Mouse (Mus musculus): ENCODE measurements around the gene Slc45a2. TPM values are rescaled to one million over a fixed set of nuclear protein-coding genes. Genes with fewer than 3 reads are reported as not detected.
A peak's percentile ranks its signal among the peaks of the same experiment; 100 is the strongest.

Slc45a2 gene
- polyA plus RNA-seq, 1 experiment from 2014 or later = not detected

- Histone ChIP-seq H3K27ac (ENCODE audit: low read length) (no peak overlapping the region), H3K4me2 (replicated peaks; ENCODE audit: low read depth, low read length) (no peak overlapping the region), H3K27me3 (replicated peaks; ENCODE audit: insufficient read depth, low read length) (no peaks in the 10 kb centered on the region), H3K36me3 (ENCODE audit: insufficient read depth, low read length) (no peaks in the 10 kb centered on the region), H3K4me3 (ENCODE audit: low read depth, low read length) (no peak overlapping the region), H3K9ac (replicated peaks; ENCODE audit: low read depth) (no peak overlapping the region), H3K4me1 (ENCODE audit: insufficient read depth, low read depth, low read length) (no peaks in the 10 kb centered on the region), H3K9me3 (ENCODE audit: low read length) (no peaks in the 10 kb centered on the region)
- TF ChIP-seq CTCF (IDR thresholded peaks at IDR 0.05) (peak; percentile 11; the same call in 1 of the 2 replicates), EP300 (IDR thresholded peaks at IDR 0.05) (no peak)
- ATAC-seq (peak; percentile 55), DNase-seq (ENCODE audit: low spot score) (peak; percentile 16)
- 37% methylated on average over 2 of the region's 2 CpGs for WGBS
These were observed 10.1 kb upstream of the Slc45a2 start for GRCm38 (mm10) chr15:10990411-10990810.

- Histone ChIP-seq H3K4me2 (replicated peaks; ENCODE audit: low read depth, low read length) (no peak overlapping the region), H3K9ac (replicated peaks; ENCODE audit: low read depth) (no peak overlapping the region), H3K4me1 (ENCODE audit: insufficient read depth, low read depth, low read length) (no peaks in the 10 kb centered on the region), H3K4me3 (ENCODE audit: low read depth, low read length) (no peak overlapping the region), H3K9me3 (ENCODE audit: low read length) (no peaks in the 10 kb centered on the region), H3K27me3 (replicated peaks; ENCODE audit: insufficient read depth, low read length) (no peaks in the 10 kb centered on the region), H3K27ac (ENCODE audit: low read length) (no peak overlapping the region), H3K36me3 (ENCODE audit: insufficient read depth, low read length) (no peaks in the 10 kb centered on the region)
- ATAC-seq (no peak), DNase-seq (ENCODE audit: low spot score) (no peak)
- WGBS = 64% methylated on average over 1 of the region's 1 CpGs
- TF ChIP-seq CTCF (IDR thresholded peaks at IDR 0.05) (peak; percentile 28; the same call in 1 of the 2 replicates), EP300 (IDR thresholded peaks at IDR 0.05) (no peak)
These were observed 9.0 kb upstream of the Slc45a2 start for GRCm38 (mm10) chr15:10991566-10991965.

GRCm38 (mm10) chr15:10999832-11000231, 689 bp upstream of the Slc45a2 start:
- Histone ChIP-seq H3K27me3 (replicated peaks; ENCODE audit: insufficient read depth, low read length) (no peaks in the 10 kb centered on the region), H3K36me3 (ENCODE audit: insufficient read depth, low read length) (no peaks in the 10 kb centered on the region), H3K9ac (replicated peaks; ENCODE audit: low read depth) (no peak overlapping the region), H3K4me1 (ENCODE audit: insufficient read depth, low read depth, low read length) (no peaks in the 10 kb centered on the region), H3K4me3 (ENCODE audit: low read depth, low read length) (no peak overlapping the region), H3K9me3 (ENCODE audit: low read length) (no peaks in the 10 kb centered on the region), H3K4me2 (replicated peaks; ENCODE audit: low read depth, low read length) (no peak overlapping the region), H3K27ac (ENCODE audit: low read length) (no peak overlapping the region)
- ATAC-seq (no peak), DNase-seq (ENCODE audit: low spot score) (no peak)
- TF ChIP-seq EP300 (IDR thresholded peaks at IDR 0.05) (no peak), CTCF (IDR thresholded peaks at IDR 0.05) (no peak)
- 38% methylated on average over 5 of the region's 5 CpGs for WGBS

DNA sequence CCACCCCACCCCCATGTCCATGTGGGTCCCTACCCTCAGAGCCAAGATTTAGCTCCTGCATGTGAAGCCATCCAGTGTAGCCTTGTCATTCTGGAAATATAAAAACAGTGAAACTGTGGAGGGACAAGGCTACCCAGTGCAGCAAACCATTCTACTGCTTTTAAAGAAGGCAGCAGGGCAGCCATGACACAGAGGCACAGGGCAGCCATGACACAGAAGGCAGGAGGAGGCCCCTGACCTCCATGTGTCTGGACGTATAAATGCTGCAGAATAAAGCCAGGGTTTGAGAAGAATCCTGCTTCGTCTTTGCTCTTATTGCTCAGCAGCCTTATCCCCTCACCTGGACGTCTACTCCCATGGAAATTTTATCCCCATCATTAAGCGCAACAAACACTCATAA, 3.3 kb downstream of the Slc45a2 start:
- no peaks in the 10 kb centered on the region for H3K9me3 ChIP-seq (ENCODE audit: low read length)
- no peaks in the 10 kb centered on the region for H3K27me3 ChIP-seq (replicated peaks; ENCODE audit: insufficient read depth, low read length)
- H3K27ac ChIP-seq (ENCODE audit: low read length) = no peak overlapping the region
- DNase-seq (ENCODE audit: low spot score) (no peak), ATAC-seq (no peak)
- H3K36me3 ChIP-seq (ENCODE audit: insufficient read depth, low read length) = no peaks in the 10 kb centered on the region
- WGBS = 83% methylated on average over 4 of the region's 4 CpGs
- TF ChIP-seq CTCF (IDR thresholded peaks at IDR 0.05) (no peak), EP300 (IDR thresholded peaks at IDR 0.05) (no peak)
- no peaks in the 10 kb centered on the region for H3K4me1 ChIP-seq (ENCODE audit: insufficient read depth, low read depth, low read length)
- no peak overlapping the region for H3K4me2 ChIP-seq (replicated peaks; ENCODE audit: low read depth, low read length)
- no peak overlapping the region for H3K9ac ChIP-seq (replicated peaks; ENCODE audit: low read depth)
- no peak overlapping the region for H3K4me3 ChIP-seq (ENCODE audit: low read depth, low read length)

- H3K4me2 ChIP-seq (replicated peaks; ENCODE audit: low read depth, low read length) = no peak overlapping the region
- no peak overlapping the region for H3K9ac ChIP-seq (replicated peaks; ENCODE audit: low read depth)
- no peaks in the 10 kb centered on the region for H3K27me3 ChIP-seq (replicated peaks; ENCODE audit: insufficient read depth, low read length)
- H3K4me3 ChIP-seq (ENCODE audit: low read depth, low read length) = no peak overlapping the region
- 47% methylated on average over 6 of the region's 6 CpGs for WGBS
- ATAC-seq = no peak
- H3K9me3 ChIP-seq (ENCODE audit: low read length) = no peaks in the 10 kb centered on the region
- no peaks in the 10 kb centered on the region for H3K36me3 ChIP-seq (ENCODE audit: insufficient read depth, low read length)
- TF ChIP-seq EP300 (IDR thresholded peaks at IDR 0.05) (no peak), CTCF (IDR thresholded peaks at IDR 0.05) (no peak)
- H3K27ac ChIP-seq (ENCODE audit: low read length) = no peak overlapping the region
- H3K4me1 ChIP-seq (ENCODE audit: insufficient read depth, low read depth, low read length) = no peaks in the 10 kb centered on the region
- DNase-seq (ENCODE audit: low spot score) = no peak
These were observed 4.1 kb downstream of the Slc45a2 start for GRCm38 (mm10) chr15:11004646-11005045.

DNA sequence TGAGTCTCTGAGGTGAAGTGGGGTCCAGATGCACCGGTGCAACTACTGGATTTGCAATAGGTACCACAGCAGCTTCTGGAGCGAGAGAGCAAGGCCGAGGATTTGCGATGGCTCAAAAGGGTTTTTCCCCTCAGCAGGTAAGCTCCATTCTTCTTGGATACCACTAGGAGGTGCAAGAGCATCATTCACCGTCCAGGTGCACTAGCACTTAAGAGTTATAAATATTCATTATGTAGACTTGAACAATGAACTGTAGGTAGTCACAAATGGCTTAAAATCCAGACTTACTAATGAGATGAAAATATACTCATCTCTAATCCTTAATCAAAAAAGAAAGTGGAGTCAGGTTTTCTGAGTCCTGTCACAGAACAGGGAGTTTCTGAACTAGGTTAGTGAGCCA, 8.2 kb downstream of the Slc45a2 start:
- Histone ChIP-seq H3K9ac (replicated peaks; ENCODE audit: low read depth) (no peak overlapping the region), H3K4me3 (ENCODE audit: low read depth, low read length) (no peak overlapping the region), H3K4me2 (replicated peaks; ENCODE audit: low read depth, low read length) (no peak overlapping the region), H3K27ac (ENCODE audit: low read length) (no peak overlapping the region), H3K27me3 (replicated peaks; ENCODE audit: insufficient read depth, low read length) (no peaks in the 10 kb centered on the region), H3K36me3 (ENCODE audit: insufficient read depth, low read length) (no peaks in the 10 kb centered on the region), H3K4me1 (ENCODE audit: insufficient read depth, low read depth, low read length) (no peaks in the 10 kb centered on the region), H3K9me3 (ENCODE audit: low read length) (no peaks in the 10 kb centered on the region)
- WGBS = 17% methylated on average over 5 of the region's 5 CpGs
- ATAC-seq = no peak
- peak; percentile 8 for DNase-seq (ENCODE audit: low spot score)
- TF ChIP-seq EP300 (IDR thresholded peaks at IDR 0.05) (no peak), CTCF (IDR thresholded peaks at IDR 0.05) (peak; percentile 62)

DNA sequence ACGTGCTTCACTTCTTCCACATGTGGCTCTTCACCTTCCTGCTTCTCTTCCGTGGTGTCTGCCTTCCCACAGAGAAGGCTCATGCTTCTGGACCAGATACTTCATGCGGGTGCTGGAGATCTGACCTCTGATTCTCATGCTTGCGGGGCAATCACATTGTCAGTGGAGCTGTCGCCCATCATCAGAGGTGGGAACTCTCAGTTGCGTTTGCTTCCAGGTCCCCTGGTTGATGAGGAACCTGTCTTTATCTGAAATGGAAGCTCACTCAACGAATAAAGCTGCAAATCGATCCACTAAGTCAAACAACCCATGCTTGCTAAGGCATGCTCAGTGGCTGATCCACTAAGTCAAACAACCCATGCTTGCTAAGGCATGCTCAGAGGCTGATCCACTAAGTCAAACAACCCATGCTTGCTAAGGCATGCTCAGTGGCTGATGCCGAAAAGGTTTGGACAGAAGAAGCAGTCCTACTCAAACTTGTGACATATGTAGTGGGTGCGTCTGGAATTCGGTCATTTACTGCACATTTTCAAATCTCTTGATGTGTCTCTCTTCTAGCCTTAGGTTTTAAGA, 10.5 kb downstream of the Slc45a2 start:
- ATAC-seq (no peak), DNase-seq (ENCODE audit: low spot score) (no peak)
- Histone ChIP-seq H3K9ac (replicated peaks; ENCODE audit: low read depth) (no peak overlapping the region), H3K4me2 (replicated peaks; ENCODE audit: low read depth, low read length) (no peak overlapping the region), H3K36me3 (ENCODE audit: insufficient read depth, low read length) (no peaks in the 10 kb centered on the region), H3K4me3 (ENCODE audit: low read depth, low read length) (no peak overlapping the region), H3K9me3 (ENCODE audit: low read length) (no peaks in the 10 kb centered on the region), H3K27me3 (replicated peaks; ENCODE audit: insufficient read depth, low read length) (no peaks in the 10 kb centered on the region), H3K4me1 (ENCODE audit: insufficient read depth, low read depth, low read length) (no peaks in the 10 kb centered on the region), H3K27ac (ENCODE audit: low read length) (no peak overlapping the region)
- TF ChIP-seq CTCF (IDR thresholded peaks at IDR 0.05) = no peak
- no peak for TF ChIP-seq EP300 (IDR thresholded peaks at IDR 0.05)
- WGBS = 67% methylated on average over 11 of the region's 11 CpGs

Measured in lung, postnatal 0 days (tissue).